Mouse (Mus musculus): ENCODE results near the gene Rps18. TPM values are rescaled to one million over a fixed set of nuclear protein-coding genes. Genes with fewer than 3 reads are reported as not detected.

Gene Rps18
- polyA plus RNA-seq, 1 experiment from 2014 or later: 1,395 TPM

- under 1% methylated on average over 31 of the region's 34 CpGs for WGBS
- H3K4me1 ChIP-seq (ENCODE audit: control insufficient read depth, insufficient read depth, low read length): peaks cover 2% of the 10 kb centered on the region
- H3K36me3 ChIP-seq (replicated peaks; ENCODE audit: control insufficient read depth, insufficient read depth, low read depth, low read length): peaks cover 23% of the 10 kb centered on the region
- H3K9ac ChIP-seq (replicated peaks; ENCODE audit: low read length): peak within 1 kb of the TSS; percentile 61
- H3K27me3 ChIP-seq (ENCODE audit: control insufficient read depth, insufficient read depth, low read length): no peaks in the 10 kb centered on the region
- peak; percentile 87 for ATAC-seq (replicated peaks; ENCODE audit: insufficient number of reproducible peaks, low FRiP score, low TSS enrichment, low read depth)
- H3K9me3 ChIP-seq (replicated peaks; ENCODE audit: control insufficient read depth, low read length): no peaks in the 10 kb centered on the region
- peak within 1 kb of the TSS; percentile 59 for H3K27ac ChIP-seq (replicated peaks; ENCODE audit: low read depth, low read length)
- peak within 1 kb of the TSS; percentile 46 for H3K4me2 ChIP-seq (ENCODE audit: low read depth, low read length)
- DNase-seq (ENCODE audit: low spot score): peak; percentile 98
- H3K4me3 ChIP-seq (ENCODE audit: low read depth, low read length): peak within 1 kb of the TSS; percentile 54
Observed at GRCm38 (mm10) chr17:33915671-33916250, 40.0 kb downstream of the Rps18 start, which contains the start of the genes Tapbp and Zbtb22. Gene Tapbp (plus strand): TSS chr17:33915899. Gene Zbtb22 (plus strand): TSS chr17:33915904.

GRCm38 (mm10) chr17:33914969-33915391 is 40.8 kb downstream of the Rps18 start:
- no peak overlapping the region for H3K9ac ChIP-seq (replicated peaks; ENCODE audit: low read length)
- H3K9me3 ChIP-seq (replicated peaks; ENCODE audit: control insufficient read depth, low read length): no peaks in the 10 kb centered on the region
- H3K4me2 ChIP-seq (ENCODE audit: low read depth, low read length): peak overlapping the region; percentile 5; the same call in 1 of the 2 replicates
- ATAC-seq (replicated peaks; ENCODE audit: insufficient number of reproducible peaks, low FRiP score, low TSS enrichment, low read depth): no peak
- H3K4me3 ChIP-seq (ENCODE audit: low read depth, low read length): no peak overlapping the region
- H3K4me1 ChIP-seq (ENCODE audit: control insufficient read depth, insufficient read depth, low read length): peaks cover 2% of the 10 kb centered on the region
- H3K36me3 ChIP-seq (replicated peaks; ENCODE audit: control insufficient read depth, insufficient read depth, low read depth, low read length): peaks cover 23% of the 10 kb centered on the region
- no peak overlapping the region for H3K27ac ChIP-seq (replicated peaks; ENCODE audit: low read depth, low read length)
- DNase-seq (ENCODE audit: low spot score): no peak
- H3K27me3 ChIP-seq (ENCODE audit: control insufficient read depth, insufficient read depth, low read length): no peaks in the 10 kb centered on the region
- WGBS: 77% methylated on average over 13 of the region's 13 CpGs

- Histone ChIP-seq H3K4me2 (ENCODE audit: low read depth, low read length) (no peak overlapping the region), H3K36me3 (replicated peaks; ENCODE audit: control insufficient read depth, insufficient read depth, low read depth, low read length) (peaks cover 23% of the 10 kb centered on the region), H3K9me3 (replicated peaks; ENCODE audit: control insufficient read depth, low read length) (no peaks in the 10 kb centered on the region), H3K9ac (replicated peaks; ENCODE audit: low read length) (no peak overlapping the region), H3K4me1 (ENCODE audit: control insufficient read depth, insufficient read depth, low read length) (no peaks in the 10 kb centered on the region), H3K27me3 (ENCODE audit: control insufficient read depth, insufficient read depth, low read length) (no peaks in the 10 kb centered on the region), H3K4me3 (ENCODE audit: low read depth, low read length) (no peak overlapping the region), H3K27ac (replicated peaks; ENCODE audit: low read depth, low read length) (no peak overlapping the region)
- DNase-seq (ENCODE audit: low spot score) (no peak), ATAC-seq (replicated peaks; ENCODE audit: insufficient number of reproducible peaks, low FRiP score, low TSS enrichment, low read depth) (no peak)
- 91% methylated on average over 8 of the region's 8 CpGs for WGBS
Observed at GRCm38 (mm10) chr17:33913905-33914304, 41.9 kb downstream of the Rps18 start.

GRCm38 (mm10) chr17:33913264-33913663 is 42.5 kb downstream of the Rps18 start:
- no peak overlapping the region for H3K4me3 ChIP-seq (ENCODE audit: low read depth, low read length)
- H3K36me3 ChIP-seq (replicated peaks; ENCODE audit: control insufficient read depth, insufficient read depth, low read depth, low read length): peaks cover 23% of the 10 kb centered on the region
- no peaks in the 10 kb centered on the region for H3K27me3 ChIP-seq (ENCODE audit: control insufficient read depth, insufficient read depth, low read length)
- no peaks in the 10 kb centered on the region for H3K4me1 ChIP-seq (ENCODE audit: control insufficient read depth, insufficient read depth, low read length)
- 92% methylated on average over 10 of the region's 10 CpGs for WGBS
- no peak overlapping the region for H3K4me2 ChIP-seq (ENCODE audit: low read depth, low read length)
- DNase-seq (ENCODE audit: low spot score) (no peak), ATAC-seq (replicated peaks; ENCODE audit: insufficient number of reproducible peaks, low FRiP score, low TSS enrichment, low read depth) (no peak)
- no peaks in the 10 kb centered on the region for H3K9me3 ChIP-seq (replicated peaks; ENCODE audit: control insufficient read depth, low read length)
- no peak overlapping the region for H3K27ac ChIP-seq (replicated peaks; ENCODE audit: low read depth, low read length)
- no peak overlapping the region for H3K9ac ChIP-seq (replicated peaks; ENCODE audit: low read length)

GRCm38 (mm10) chr17:33911813-33912414 is 43.9 kb downstream of the Rps18 start:
- H3K4me1 ChIP-seq (ENCODE audit: control insufficient read depth, insufficient read depth, low read length): no peaks in the 10 kb centered on the region
- WGBS: 88% methylated on average over 28 of the region's 28 CpGs
- H3K4me2 ChIP-seq (ENCODE audit: low read depth, low read length): no peak overlapping the region
- DNase-seq (ENCODE audit: low spot score) (no peak), ATAC-seq (replicated peaks; ENCODE audit: insufficient number of reproducible peaks, low FRiP score, low TSS enrichment, low read depth) (no peak)
- no peak overlapping the region for H3K27ac ChIP-seq (replicated peaks; ENCODE audit: low read depth, low read length)
- peaks cover 23% of the 10 kb centered on the region for H3K36me3 ChIP-seq (replicated peaks; ENCODE audit: control insufficient read depth, insufficient read depth, low read depth, low read length)
- H3K9me3 ChIP-seq (replicated peaks; ENCODE audit: control insufficient read depth, low read length): no peaks in the 10 kb centered on the region
- H3K9ac ChIP-seq (replicated peaks; ENCODE audit: low read length): no peak overlapping the region
- H3K4me3 ChIP-seq (ENCODE audit: low read depth, low read length): no peak overlapping the region; the same call in 1 of the 2 replicates
- no peaks in the 10 kb centered on the region for H3K27me3 ChIP-seq (ENCODE audit: control insufficient read depth, insufficient read depth, low read length)

- Histone ChIP-seq H3K9ac (replicated peaks; ENCODE audit: low read length) (no peak overlapping the region), H3K4me1 (ENCODE audit: control insufficient read depth, insufficient read depth, low read length) (no peaks in the 10 kb centered on the region), H3K36me3 (replicated peaks; ENCODE audit: control insufficient read depth, insufficient read depth, low read depth, low read length) (peaks cover 23% of the 10 kb centered on the region), H3K27ac (replicated peaks; ENCODE audit: low read depth, low read length) (no peak overlapping the region), H3K9me3 (replicated peaks; ENCODE audit: control insufficient read depth, low read length) (no peaks in the 10 kb centered on the region), H3K4me3 (ENCODE audit: low read depth, low read length) (no peak overlapping the region), H3K4me2 (ENCODE audit: low read depth, low read length) (no peak overlapping the region), H3K27me3 (ENCODE audit: control insufficient read depth, insufficient read depth, low read length) (no peaks in the 10 kb centered on the region; the same call in 1 of the 2 replicates)
- ATAC-seq (replicated peaks; ENCODE audit: insufficient number of reproducible peaks, low FRiP score, low TSS enrichment, low read depth) (no peak), DNase-seq (ENCODE audit: low spot score) (no peak)
- 93% methylated on average over 31 of the region's 31 CpGs for WGBS
Observed at GRCm38 (mm10) chr17:33911052-33911812, 44.6 kb downstream of the Rps18 start.

- 57% methylated on average over 11 of the region's 11 CpGs for WGBS
- H3K4me1 ChIP-seq (ENCODE audit: control insufficient read depth, insufficient read depth, low read length): no peaks in the 10 kb centered on the region
- H3K27ac ChIP-seq (replicated peaks; ENCODE audit: low read depth, low read length): no peak overlapping the region
- peak overlapping the region; percentile 89 for H3K9ac ChIP-seq (replicated peaks; ENCODE audit: low read length)
- peak overlapping the region; percentile 69 for H3K4me2 ChIP-seq (ENCODE audit: low read depth, low read length)
- H3K36me3 ChIP-seq (replicated peaks; ENCODE audit: control insufficient read depth, insufficient read depth, low read depth, low read length): peaks cover 23% of the 10 kb centered on the region
- DNase-seq (ENCODE audit: low spot score): no peak
- no peaks in the 10 kb centered on the region for H3K9me3 ChIP-seq (replicated peaks; ENCODE audit: control insufficient read depth, low read length)
- no peaks in the 10 kb centered on the region; the same call in 1 of the 2 replicates for H3K27me3 ChIP-seq (ENCODE audit: control insufficient read depth, insufficient read depth, low read length)
- ATAC-seq (replicated peaks; ENCODE audit: insufficient number of reproducible peaks, low FRiP score, low TSS enrichment, low read depth): no peak
- H3K4me3 ChIP-seq (ENCODE audit: low read depth, low read length): peak overlapping the region; percentile 87
Observed at GRCm38 (mm10) chr17:33910346-33911051, 45.3 kb downstream of the Rps18 start.

Data from embryonic facial prominence, embryonic 11.5 days (tissue).